Mouse (Mus musculus): ENCODE measurements around the gene Tnrc18. TPM values are rescaled to one million over a fixed set of nuclear protein-coding genes. Genes with fewer than 3 reads are reported as not detected.
A peak's percentile ranks its signal among the peaks of the same experiment; 100 is the strongest.

Gene Tnrc18
- total RNA-seq, 2 experiments from 2014 or later: 139 to 141 TPM

- peak overlapping the region; percentile 99 for H3K27ac ChIP-seq
- no peak; the same call in 1 of the 2 replicates for TF ChIP-seq CTCF (IDR thresholded peaks at IDR 0.05)
- DNase-seq (ENCODE audit: extremely low spot score in 1 of 2, low spot score in 2 of 2): peak; percentile 64 to 73
- H3K4me3 ChIP-seq: peak overlapping the region; percentile 90
- intact Hi-C loops (cut with DNase I): no loop called here
Measured at GRCm38 (mm10) chr5:142821266-142821973, 4.0 kb upstream of the Tnrc18 start.

- TF ChIP-seq CTCF (IDR thresholded peaks at IDR 0.05): no peak
- peak overlapping the region; percentile 99 for H3K27ac ChIP-seq
- peak; percentile 61 to 63 for DNase-seq (ENCODE audit: extremely low spot score in 1 of 2, low spot score in 2 of 2)
- intact Hi-C loops (cut with DNase I): no loop called here
- peak overlapping the region; percentile 90 for H3K4me3 ChIP-seq
Measured at GRCm38 (mm10) chr5:142820276-142821265, 3.1 kb upstream of the Tnrc18 start.

- TF ChIP-seq CTCF (IDR thresholded peaks at IDR 0.05): no peak
- peak overlapping the region; percentile 90 for H3K4me3 ChIP-seq
- peak overlapping the region; percentile 99 for H3K27ac ChIP-seq
- peak; percentile 69 to 77 for DNase-seq (ENCODE audit: extremely low spot score in 1 of 2, low spot score in 2 of 2)
- intact Hi-C loops (cut with DNase I): loop anchor here (2.0 to 5.0 kb wide), 2 partner anchors 57 to 212 kb away; partner anchors contain the start of gene Mmd2
Measured at GRCm38 (mm10) chr5:142819385-142820275, 2.2 kb upstream of the Tnrc18 start.

GRCm38 (mm10) chr5:142818435-142819360, 1.2 kb upstream of the Tnrc18 start:
- intact Hi-C loops (cut with DNase I): loop anchor here (1.0 to 5.0 kb wide), 3 partner anchors 58 to 211 kb away; partner anchors contain the start of gene Mmd2

GRCm38 (mm10) chr5:142816811-142817523, 495 bp downstream of the Tnrc18 start:
- peak; percentile 21 for TF ChIP-seq CTCF (IDR thresholded peaks at IDR 0.05)
- DNase-seq (ENCODE audit: extremely low spot score in 1 of 2, low spot score in 2 of 2): peak; percentile 78
- Histone ChIP-seq H3K4me3 (peak overlapping the region; percentile 95), H3K27ac (peak overlapping the region; percentile 100)
- intact Hi-C loops (cut with DNase I): loop anchor here (1.0 to 5.0 kb wide), 3 partner anchors 89 to 210 kb away; partner anchors contain the start of genes Actb and Mmd2

More at GRCm38 (mm10) chr5:142818435-142819360, 1.2 kb upstream of the Tnrc18 start:
- peak overlapping the region; percentile 99 for H3K27ac ChIP-seq
- H3K4me3 ChIP-seq: peak overlapping the region; percentile 90
- peak; percentile 50 to 59 for DNase-seq (ENCODE audit: extremely low spot score in 1 of 2, low spot score in 2 of 2)
- TF ChIP-seq CTCF (IDR thresholded peaks at IDR 0.05): no peak

- intact Hi-C loops (cut with DNase I): loop anchor here (5.0 kb wide), 1 partner anchor 209 kb away; the partner anchor contains the start of gene Mmd2
- DNase-seq (ENCODE audit: extremely low spot score in 1 of 2, low spot score in 2 of 2): peak; percentile 43 to 48
- H3K27ac ChIP-seq: peak overlapping the region; percentile 100
- TF ChIP-seq CTCF (IDR thresholded peaks at IDR 0.05): no peak
- H3K4me3 ChIP-seq: peak overlapping the region; percentile 95
Measured at GRCm38 (mm10) chr5:142816031-142816810, 1.2 kb downstream of the Tnrc18 start.

- intact Hi-C loops (cut with DNase I): loop anchor here (5.0 kb wide), 1 partner anchor 208 kb away; the partner anchor contains the start of gene Mmd2
- Histone ChIP-seq H3K4me3 (peak overlapping the region; percentile 95), H3K27ac (peak overlapping the region; percentile 100)
- DNase-seq (ENCODE audit: extremely low spot score in 1 of 2, low spot score in 2 of 2): peak in 1 of 2 experiments; percentile 38
- TF ChIP-seq CTCF (IDR thresholded peaks at IDR 0.05): no peak
Measured at GRCm38 (mm10) chr5:142815421-142816001, 2.0 kb downstream of the Tnrc18 start.

GRCm38 (mm10) chr5:142814711-142815420, 2.6 kb downstream of the Tnrc18 start:
- peak overlapping the region; percentile 100 for H3K27ac ChIP-seq
- H3K4me3 ChIP-seq: peak overlapping the region; percentile 95
- peak; percentile 37 to 39 for DNase-seq (ENCODE audit: extremely low spot score in 1 of 2, low spot score in 2 of 2)
- no peak for TF ChIP-seq CTCF (IDR thresholded peaks at IDR 0.05)
- intact Hi-C loops (cut with DNase I): loop anchor here (1.0 to 5.0 kb wide), 2 partner anchors 47 to 208 kb away; partner anchors contain the start of gene Mmd2
